Mouse (Mus musculus): ENCODE measurements around the gene Spata31d1a.

DNA sequence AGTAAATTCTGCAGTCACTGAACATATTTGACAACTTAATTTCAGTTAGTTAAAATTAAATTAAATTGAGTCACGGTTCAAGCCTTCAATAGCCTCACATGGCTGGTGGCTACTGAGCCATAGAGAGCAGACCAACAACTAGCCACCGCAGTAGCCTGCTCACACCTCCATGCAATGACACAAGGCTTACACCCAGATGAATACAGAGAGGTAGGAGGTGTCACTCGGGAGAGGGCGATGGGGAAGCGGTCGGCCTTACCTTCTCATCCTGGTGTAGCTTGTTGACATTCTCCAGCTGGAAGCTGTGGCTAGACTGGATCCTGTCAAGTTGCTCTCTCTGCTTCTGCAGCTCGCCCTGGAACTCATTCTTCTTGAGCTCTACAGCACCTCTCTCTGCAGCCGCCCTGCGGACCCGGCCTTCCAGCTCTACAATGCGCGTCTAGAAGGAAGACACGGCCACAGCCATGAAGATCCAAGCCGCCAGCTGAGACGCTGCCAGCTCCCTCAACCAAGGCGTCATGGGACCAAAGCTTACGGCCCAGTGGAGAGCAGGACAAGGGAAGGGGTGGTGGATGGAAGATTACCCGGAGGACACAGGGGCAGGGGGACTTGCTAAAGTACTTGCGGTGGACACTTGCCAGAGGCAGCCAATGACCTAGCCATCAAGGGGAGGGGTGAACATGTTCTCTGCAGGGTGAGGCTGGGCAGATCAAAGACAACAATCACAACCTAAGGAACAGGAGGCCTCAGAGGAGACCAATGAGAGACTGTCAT is 46.0 kb downstream of the Spata31d1a start:
- TF ChIP-seq TCF12 (IDR thresholded peaks at IDR 0.05; ENCODE audit: low read depth, low read length), result no peak
- TF ChIP-seq CTCF (conservative IDR thresholded peaks at IDR 0.05 in 1 of 2, IDR thresholded peaks at IDR 0.05 in 1 of 2; ENCODE audit: low read depth in 2 of 2, low read length in 2 of 2), result no peak
- TF ChIP-seq POLR2A (IDR thresholded peaks at IDR 0.05; ENCODE audit: low read depth, low read length), result no peak
- TF ChIP-seq E2F4 (IDR thresholded peaks at IDR 0.05; ENCODE audit: insufficient replicate concordance, low read depth, low read length), result no peak

Data from CH12.LX (cell line).